Mouse (Mus musculus) gastrocnemius, adult 8-10 months (tissue): ENCODE data around the gene Cuta. TPM values are rescaled to one million over a fixed set of nuclear protein-coding genes. Genes with fewer than 3 reads are reported as not detected.

ENCODE experiments used
- DNase-seq, 2 experiments: peaks; one replicate each; pipeline ENCODE4 v3.0.0; 2022; ENCODE audit warnings: low spot score in 2 of 2
- microRNA-seq: library from miRNA; unstranded; fragments of <30 nt; microRNA quantifications from one replicate; pipeline ENCODE4 v1.2.0, GENCODE M21; 2022
- total RNA-seq, 4 experiments: library from RNA; stranded (reverse); gene quantifications; 2 replicates each; pipeline ENCODE4 v1.2.4; 2022

Gene Cuta
- total RNA-seq, 4 experiments from 2014 or later, result 102 to 113 (median 108) TPM

DNA sequence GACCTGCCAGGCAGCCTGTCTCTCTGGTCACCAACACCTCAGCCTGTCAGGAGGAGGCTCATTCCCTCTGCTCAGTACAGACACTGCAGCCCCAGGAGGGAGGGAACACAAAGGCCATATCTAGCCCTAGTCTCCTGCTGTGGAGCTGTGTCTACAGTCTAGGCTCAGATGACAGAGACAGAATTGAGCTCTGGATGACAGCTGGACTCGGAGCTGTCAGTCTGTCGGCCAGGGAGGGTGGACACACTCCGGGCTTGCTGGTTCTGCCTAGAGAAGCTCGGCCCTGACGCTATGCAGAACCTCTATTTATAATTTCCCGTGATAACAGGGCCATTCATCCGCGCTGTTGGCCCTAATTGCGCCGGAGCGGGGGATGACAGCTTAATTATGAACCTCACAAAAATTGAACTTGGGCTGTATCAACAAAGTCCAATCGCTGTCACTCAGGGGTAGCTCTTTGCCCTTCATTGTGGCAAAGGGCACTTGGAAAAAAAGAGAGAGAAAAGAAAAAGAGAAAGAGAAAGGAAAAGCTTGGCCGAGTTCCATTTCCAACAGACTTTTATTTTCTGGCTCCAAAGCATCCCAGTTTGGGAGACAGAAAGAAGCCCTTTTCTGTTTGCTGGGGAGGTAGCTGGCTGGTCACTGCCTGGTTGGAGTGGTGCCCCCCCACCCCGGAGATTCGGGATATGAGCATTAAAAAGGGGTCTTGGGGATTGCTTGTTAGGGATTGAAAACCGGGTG lies 46.6 kb downstream of the Cuta start:
- no peak for DNase-seq

DNA sequence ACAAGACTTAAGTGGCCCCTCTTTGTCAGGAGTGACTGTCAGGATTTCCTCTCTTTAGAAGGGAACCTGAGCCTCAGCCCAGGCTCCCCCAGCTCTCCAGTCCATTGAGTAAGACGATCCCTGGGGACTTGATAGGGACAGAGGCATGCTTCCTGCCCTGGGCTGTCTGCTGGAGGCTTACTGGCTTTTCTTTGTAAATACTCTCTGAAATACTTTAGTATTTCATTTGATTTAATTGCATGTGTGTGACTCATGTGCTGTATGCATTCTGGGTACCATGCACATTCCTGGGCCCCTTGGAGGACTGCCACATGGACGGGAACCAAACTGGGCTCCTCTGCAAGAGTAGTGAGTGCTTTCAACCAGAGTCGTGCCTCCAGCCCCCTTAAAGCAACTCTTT lies 51.4 kb downstream of the Cuta start:
- no peak for DNase-seq

DNA sequence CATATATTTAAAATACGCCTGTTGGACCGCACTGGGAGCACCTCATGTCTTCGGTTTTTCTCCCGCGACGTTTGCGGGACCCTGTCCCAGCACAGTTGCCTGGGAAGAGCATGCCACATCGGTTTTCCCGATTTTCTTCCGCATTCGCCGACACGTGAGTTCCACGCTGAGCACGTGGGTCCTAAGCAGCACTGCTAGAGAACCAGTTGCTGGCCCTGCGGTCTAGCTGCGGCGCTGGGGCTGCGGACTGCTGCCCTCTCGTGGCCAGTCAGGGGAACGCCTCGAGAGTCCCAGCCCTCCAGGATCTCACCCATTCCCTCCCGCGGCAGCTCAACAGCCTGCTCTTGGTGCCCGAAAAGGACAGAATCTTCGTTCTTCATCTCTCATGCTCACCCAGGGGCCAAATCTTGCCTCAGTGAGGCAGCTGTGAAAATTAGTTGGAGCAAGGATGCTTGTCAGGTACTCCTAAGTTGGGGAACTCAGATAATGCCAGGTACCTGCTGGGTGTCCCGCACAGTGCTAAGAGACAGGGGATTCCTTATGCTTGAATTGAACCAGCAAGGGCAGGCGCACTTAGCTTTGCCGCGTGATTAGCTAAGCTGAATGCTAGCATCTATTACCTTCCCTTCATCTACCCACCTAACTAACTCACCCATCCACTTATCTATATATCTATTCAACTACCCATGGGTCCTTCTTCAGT lies 53.2 kb downstream of the Cuta start:
- DNase-seq, result peak; percentile 54 to 67

DNA sequence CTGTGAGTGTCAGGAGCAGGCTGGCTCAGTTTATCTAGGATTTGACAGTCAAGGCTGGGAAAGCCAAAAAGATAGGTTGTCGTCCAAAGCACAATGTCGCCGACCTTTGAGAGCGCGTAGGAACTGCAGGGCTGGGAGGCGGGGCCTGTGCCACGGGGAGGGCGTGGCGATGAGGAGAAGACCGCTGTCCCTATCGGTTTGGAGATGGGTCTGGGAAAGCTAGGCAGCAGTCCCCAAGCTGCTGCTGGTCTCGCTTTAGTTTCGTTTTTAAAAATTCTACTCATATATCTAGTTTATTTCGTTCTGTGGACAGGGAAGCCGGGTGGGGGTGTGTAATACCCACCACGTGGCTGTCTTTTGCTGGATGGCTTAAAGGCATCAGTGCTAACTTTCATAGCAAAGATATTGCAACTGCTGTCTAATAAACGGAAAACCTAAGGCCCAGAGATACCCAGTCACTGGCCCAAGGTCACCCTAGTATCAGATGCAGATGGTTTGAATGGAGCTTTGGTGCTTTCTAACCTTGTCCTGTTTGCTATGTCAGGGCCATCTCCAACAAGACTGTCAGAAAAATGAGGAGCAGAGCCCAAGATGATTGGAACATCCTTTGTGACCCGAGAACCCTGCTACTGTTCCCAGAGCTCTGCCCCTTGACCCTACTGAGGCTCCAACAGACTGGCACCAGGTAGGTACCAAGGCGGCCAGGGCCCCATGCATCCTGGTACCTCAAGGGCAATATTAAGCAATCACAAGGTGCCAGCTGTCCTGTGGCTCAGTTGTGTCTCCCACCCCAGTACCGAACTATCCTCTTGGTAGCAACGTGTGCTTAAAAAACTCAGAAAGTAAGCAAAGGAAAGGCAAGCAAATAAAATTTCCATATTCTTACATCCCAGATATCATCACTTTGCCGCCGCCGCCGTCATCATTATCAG lies 54.1 kb downstream of the Cuta start:
- peak; percentile 64 to 70 for DNase-seq

Small RNAs within 50 kb of the gene (microRNA-seq; reads per million reads assigned to microRNA genes)
- gene Gm27775 (not detected), gene Mir3083 (not detected), gene Mir6968 (4.2 reads per million)

Other genes with a start within 250 kb of the Cuta start
- gene Crebrf, start 223.9 kb downstream of the Cuta start, total RNA-seq, result 10 to 100 TPM; 40.9 to 48.0 (median 42.9) TPM
- 10 to 100 TPM; 21.9 to 33.2 (median 30.4) TPM for gene Bnip1, start 158.5 kb downstream of the Cuta start, total RNA-seq
- not detected for gene Nkx2-5, start 94.6 kb downstream of the Cuta start, total RNA-seq
- gene Kifc5b, start 22.5 kb downstream of the Cuta start, total RNA-seq, result under 1 TPM; 0.22 to 0.83 (median 0.41) TPM
- 10 to 100 TPM in 2 of 4 experiments, 1 to 10 TPM in 2; 7.7 to 10.7 (median 9.9) TPM for gene Phf1, start 6.5 kb downstream of the Cuta start, total RNA-seq
- 1 to 10 TPM; 1.4 to 2.6 (median 1.9) TPM for gene Syngap1, start 1.7 kb upstream of the Cuta start, total RNA-seq
- gene Zbtb9, start 33.6 kb upstream of the Cuta start, total RNA-seq, result 1 to 10 TPM; 1.1 to 1.6 (median 1.5) TPM
- 10 to 100 TPM; 18.8 to 22.3 (median 21.4) TPM for gene Bak1, start 89.4 kb upstream of the Cuta start, total RNA-seq
- gene Itpr3, start 117.7 kb upstream of the Cuta start, total RNA-seq, result 1 to 10 TPM; 1.4 to 2.8 (median 2.0) TPM
- 100 to 1,000 TPM; 429 to 490 (median 471) TPM for gene Uqcc2, start 194.3 kb upstream of the Cuta start, total RNA-seq
- 10 to 100 TPM; 24.6 to 33.6 (median 29.1) TPM for gene Ip6k3, start 228.2 kb upstream of the Cuta start, total RNA-seq